Mouse (Mus musculus): Measurements from ENCODE around the gene Grik5. TPM values are rescaled to one million over a fixed set of nuclear protein-coding genes. Genes with fewer than 3 reads are reported as not detected.

The Grik5 gene
- total RNA-seq, 2 experiments from 2014 or later: 236 to 252 TPM

GRCm38 (mm10) chr7:24990478-24990877, 81.7 kb downstream of the Grik5 start:
- no peak for DNase-seq (ENCODE audit: low spot score in 2 of 2)

GRCm38 (mm10) chr7:24987941-24988340, 84.2 kb downstream of the Grik5 start:
- no peak for DNase-seq (ENCODE audit: low spot score in 2 of 2)

- no peak for DNase-seq (ENCODE audit: low spot score in 2 of 2)
Measured at GRCm38 (mm10) chr7:24985799-24986198, 86.3 kb downstream of the Grik5 start.

- DNase-seq (ENCODE audit: low spot score in 2 of 2): no peak
Measured at GRCm38 (mm10) chr7:24984307-24984706, 87.8 kb downstream of the Grik5 start.

- DNase-seq (ENCODE audit: low spot score in 2 of 2): no peak
Measured at GRCm38 (mm10) chr7:24983396-24983795, 88.8 kb downstream of the Grik5 start.

- DNase-seq (ENCODE audit: low spot score in 2 of 2): no peak
Measured at GRCm38 (mm10) chr7:24980439-24980838, 91.7 kb downstream of the Grik5 start.

GRCm38 (mm10) chr7:24978781-24979180, 93.4 kb downstream of the Grik5 start:
- DNase-seq (ENCODE audit: low spot score in 2 of 2): no peak

- DNase-seq (ENCODE audit: low spot score in 2 of 2): peak; percentile 42 to 56
Measured at GRCm38 (mm10) chr7:24974893-24975595, 97.1 kb downstream of the Grik5 start.

GRCm38 (mm10) chr7:24973902-24974301, 98.2 kb downstream of the Grik5 start:
- no peak for DNase-seq (ENCODE audit: low spot score in 2 of 2)

GRCm38 (mm10) chr7:24973208-24973607, 98.9 kb downstream of the Grik5 start:
- no peak for DNase-seq (ENCODE audit: low spot score in 2 of 2)

GRCm38 (mm10) chr7:24971972-24972893, 99.9 kb downstream of the Grik5 start, which contains the start of gene Rabac1:
Rabac1 (minus strand) TSS chr7:24972754.
- DNase-seq (ENCODE audit: low spot score in 2 of 2): peak; percentile 84 to 89

GRCm38 (mm10) chr7:24971261-24971971, 100.7 kb downstream of the Grik5 start:
- DNase-seq (ENCODE audit: low spot score in 2 of 2): peak; percentile 62 to 63

- no peak for DNase-seq (ENCODE audit: low spot score in 2 of 2)
Measured at GRCm38 (mm10) chr7:24970341-24970740, 101.8 kb downstream of the Grik5 start.

- peak in 1 of 2 experiments; percentile 54 for DNase-seq (ENCODE audit: low spot score in 2 of 2)
Measured at GRCm38 (mm10) chr7:24969805-24970204, 102.3 kb downstream of the Grik5 start.

GRCm38 (mm10) chr7:24968463-24968862, 103.7 kb downstream of the Grik5 start:
- DNase-seq (ENCODE audit: low spot score in 2 of 2): no peak

- no peak for DNase-seq (ENCODE audit: low spot score in 2 of 2)
Measured at GRCm38 (mm10) chr7:24967966-24968365, 104.2 kb downstream of the Grik5 start.

- peak; percentile 90 to 91 for DNase-seq (ENCODE audit: low spot score in 2 of 2)
Measured at GRCm38 (mm10) chr7:24964897-24965535, 107.1 kb downstream of the Grik5 start.

GRCm38 (mm10) chr7:24964288-24964687, 107.9 kb downstream of the Grik5 start:
- no peak for DNase-seq (ENCODE audit: low spot score in 2 of 2)

Measured in layer of hippocampus, postnatal 10 days (tissue).